Mouse (Mus musculus) Muller cell, postnatal 12 days (primary cell): Measurements from ENCODE around the gene Vmn2r49.
"Not testable (repeated sequence)": the region's sequence is repeated elsewhere in the genome, so short reads cannot be mapped to it uniquely, and the experiment has no call there.

ENCODE experiments used
- DNase-seq: peaks from one replicate; pipeline ENCODE4 v3.0.0-alpha.2; 2015; ENCODE audit errors: inconsistent ontology term

The Vmn2r49 gene

DNA sequence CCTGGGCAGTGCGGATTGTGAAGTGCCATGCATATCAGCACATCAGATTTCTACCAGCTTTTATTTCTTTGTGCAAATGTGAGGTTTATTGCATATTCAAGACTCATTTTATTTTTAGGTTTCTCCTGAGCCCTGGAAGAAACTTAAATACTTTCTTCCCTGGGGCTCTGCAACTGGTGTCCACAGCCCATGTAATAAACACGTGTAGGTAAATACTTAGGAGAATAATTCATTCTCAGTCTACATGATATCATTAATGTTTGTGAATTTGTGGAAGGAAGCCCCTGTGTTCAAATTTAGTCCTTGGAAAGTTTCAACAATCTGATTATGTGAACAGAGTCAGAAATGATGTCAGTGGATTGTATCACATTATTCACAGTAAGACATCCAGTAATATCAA lies at the start of gene Vmn2r49:
TSS of gene Vmn2r49 (minus strand) at position 101 of the 400 bp plus-strand sequence.
- DNase-seq: not testable (repeated sequence)

DNA sequence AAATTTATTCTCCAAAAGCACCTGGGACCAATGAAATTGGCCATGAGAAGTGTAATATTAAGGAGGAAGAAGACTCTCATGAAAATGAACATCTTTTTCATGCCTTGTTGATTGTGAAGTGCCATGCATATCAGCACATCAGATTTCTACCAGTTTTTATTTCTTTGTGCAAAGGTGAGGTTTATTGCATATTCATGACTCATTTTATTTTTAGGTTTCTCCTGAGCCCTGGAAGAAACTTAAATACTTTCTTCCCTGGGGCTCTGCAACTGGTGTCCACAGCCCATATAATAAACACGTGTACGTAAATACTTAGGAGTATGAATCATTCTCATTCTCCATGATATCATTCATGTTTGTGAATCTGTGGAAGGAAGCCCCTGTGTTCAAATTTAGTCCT lies 38.6 kb downstream of the Vmn2r49 start, which contains the start of gene Vmn2r48:
TSS of gene Vmn2r48 (minus strand) at position 101 of the 400 bp plus-strand sequence.
- not testable (repeated sequence) for DNase-seq
